Mouse (Mus musculus): ENCODE results near the gene Acbd4.

DNA sequence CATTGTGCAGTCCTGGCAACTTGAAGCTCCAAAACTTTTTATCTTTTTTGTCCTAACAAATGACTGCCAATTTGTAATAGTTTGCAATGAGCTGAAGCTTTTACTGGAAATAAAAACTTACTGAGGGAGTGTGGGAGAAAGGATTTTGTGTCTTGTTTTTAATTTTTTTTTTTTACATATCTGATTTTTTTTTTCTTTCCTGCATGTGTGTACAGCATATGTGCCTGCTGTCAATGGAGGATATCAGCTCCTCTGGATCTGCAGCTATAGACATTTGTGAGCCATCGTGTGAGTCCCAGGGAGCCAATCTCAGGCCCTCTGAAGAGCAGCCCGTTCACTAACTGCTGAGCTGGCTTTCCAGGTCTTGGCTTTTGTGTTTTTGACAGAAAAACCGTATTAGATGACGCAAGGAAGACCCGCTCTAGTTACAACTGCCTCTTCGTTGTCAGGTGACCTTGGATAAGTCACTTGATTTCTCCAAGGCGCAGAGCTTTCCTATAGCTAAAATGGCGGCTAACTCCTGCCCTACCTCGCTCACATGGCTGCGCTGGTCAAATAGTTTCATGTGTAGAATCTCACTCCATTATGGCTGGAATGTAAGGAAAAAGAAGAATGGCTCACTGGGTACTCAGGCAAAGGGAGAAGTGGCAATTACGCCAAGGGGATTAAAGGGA, 12.9 kb downstream of the Acbd4 start:
- no peak for TF ChIP-seq CTCF (IDR thresholded peaks at IDR 0.05)
- no peak for TF ChIP-seq POLR2A (IDR thresholded peaks at IDR 0.05; ENCODE audit: insufficient read depth, low read depth, low read length)
- no peak for TF ChIP-seq EP300 (IDR thresholded peaks at IDR 0.05; ENCODE audit: insufficient read depth, low read depth, low read length)
